Mouse (Mus musculus) retina, postnatal 1 day (tissue): Measurements from ENCODE around the gene Arpc1b.
A peak's percentile ranks its signal among the peaks of the same experiment; 100 is the strongest.
"Not testable (repeated sequence)": the region's sequence is repeated elsewhere in the genome, so short reads cannot be mapped to it uniquely, and the experiment has no call there.

Experiments used
- DNase-seq: peaks from one replicate; pipeline ENCODE4 v3.0.0-alpha.2; 2012

Arpc1b gene

DNA sequence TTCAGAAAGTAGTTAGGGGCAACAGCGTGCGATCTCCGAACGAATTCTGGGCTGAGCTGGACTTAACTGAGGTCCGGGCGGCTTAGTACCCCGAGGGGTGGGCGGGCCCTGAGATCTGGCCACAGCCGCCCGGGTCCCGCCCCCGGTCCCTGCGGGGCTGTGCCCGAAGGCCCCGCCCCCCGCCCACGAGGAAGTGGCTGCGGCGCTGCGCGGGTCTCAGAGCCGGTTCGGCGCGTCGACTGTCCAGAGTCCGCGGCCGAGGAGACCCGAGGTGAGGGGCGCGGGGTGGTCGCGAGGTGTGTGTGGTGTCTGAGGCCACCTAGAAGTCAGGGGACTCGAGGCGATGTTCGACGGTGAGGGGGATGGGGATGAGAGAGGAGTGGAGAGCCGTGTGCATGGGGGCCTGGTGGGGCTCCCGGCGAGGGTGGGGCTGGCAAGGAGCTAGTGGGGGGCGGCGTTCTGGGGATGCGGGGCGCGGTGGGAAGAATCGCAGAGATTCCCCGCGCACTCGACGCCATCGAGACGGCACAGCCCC lies at the start of gene Arpc1b:
Arpc1b (plus strand) TSS at position 145 of the 535 bp plus-strand sequence.
- peak; percentile 75 for DNase-seq

- DNase-seq = no peak
Observed at GRCm38 (mm10) chr5:145064765-145065340, 49.2 kb upstream of the Arpc1b start.

- DNase-seq = no peak
Observed at GRCm38 (mm10) chr5:145068863-145069262, 45.2 kb upstream of the Arpc1b start.

DNA sequence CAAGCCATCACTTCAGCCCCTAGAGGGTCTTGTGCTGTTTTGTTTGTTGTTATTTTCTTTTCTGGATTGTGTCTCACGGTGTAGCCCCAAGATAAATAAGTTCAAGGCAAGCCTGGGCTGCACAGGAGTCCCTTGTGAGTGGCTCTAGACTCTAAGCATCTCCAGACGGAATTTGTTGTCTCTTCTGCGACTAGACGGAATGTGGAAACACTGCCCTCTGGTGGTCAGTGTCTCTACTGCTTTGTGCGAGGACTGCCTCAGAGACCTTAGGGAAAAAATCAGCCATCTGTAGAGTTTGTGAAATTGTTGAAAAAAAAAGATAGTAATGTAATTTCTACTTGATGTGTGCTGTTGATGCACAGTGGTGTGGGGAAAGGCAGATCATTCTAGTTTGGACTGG lies 44.3 kb upstream of the Arpc1b start:
- DNase-seq = peak; percentile 83

- peak; percentile 55 for DNase-seq
Observed at GRCm38 (mm10) chr5:145071342-145071741, 42.7 kb upstream of the Arpc1b start.

GRCm38 (mm10) chr5:145075081-145075480 lies 38.9 kb upstream of the Arpc1b start:
- no peak for DNase-seq

- DNase-seq = no peak
Observed at GRCm38 (mm10) chr5:145081866-145082613, 32.0 kb upstream of the Arpc1b start.

- not testable (repeated sequence) for DNase-seq
Observed at GRCm38 (mm10) chr5:145083201-145083600, 30.8 kb upstream of the Arpc1b start.

DNA sequence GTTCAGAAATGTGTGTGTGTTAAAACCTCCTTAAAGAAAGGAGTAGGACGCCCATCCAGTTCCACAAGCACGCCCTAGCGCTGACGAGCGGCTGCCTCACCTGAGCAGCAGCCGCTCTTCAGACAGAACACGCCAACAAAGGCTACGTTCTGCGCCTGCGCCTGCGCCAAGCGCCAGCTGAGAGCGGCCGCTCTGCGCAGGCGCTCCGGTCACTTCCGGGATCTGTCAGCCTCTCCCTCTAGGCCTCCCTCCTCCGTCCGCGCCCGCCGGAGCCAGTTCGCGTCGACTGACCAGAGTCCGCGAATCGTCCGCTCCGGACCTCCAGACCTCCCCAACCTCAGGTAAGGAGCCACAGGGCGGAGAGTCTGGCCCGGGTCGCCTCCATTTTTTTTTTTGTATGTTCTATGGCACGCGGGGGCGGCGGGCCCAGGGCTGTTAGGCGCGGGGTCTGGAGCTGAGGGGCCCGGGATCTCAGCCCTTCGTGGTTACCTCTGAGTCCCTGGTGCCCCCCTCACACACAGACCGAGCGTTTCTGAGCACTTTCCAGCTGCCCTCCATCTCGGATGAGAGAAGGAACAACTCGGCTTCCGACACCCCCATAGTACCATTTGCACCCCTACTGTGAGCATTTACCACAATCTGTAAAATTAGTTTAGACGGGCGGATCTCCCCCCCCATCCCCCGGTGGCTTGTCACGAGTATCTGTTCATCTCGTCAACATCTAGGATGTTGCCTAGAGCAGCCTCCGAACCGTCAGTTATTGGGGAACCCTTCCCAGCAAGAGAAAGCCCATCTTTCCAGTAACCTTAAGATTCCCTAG lies 30.2 kb upstream of the Arpc1b start, which contains the start of the genes Arpc1a and Kpna7:
Arpc1a (plus strand) TSS at position 199 of the 820 bp plus-strand sequence.
Kpna7 (minus strand) TSS at position 399 of the 820 bp plus-strand sequence.
- DNase-seq = peak; percentile 96

GRCm38 (mm10) chr5:145084822-145085221 lies 29.2 kb upstream of the Arpc1b start:
- no peak for DNase-seq

DNA sequence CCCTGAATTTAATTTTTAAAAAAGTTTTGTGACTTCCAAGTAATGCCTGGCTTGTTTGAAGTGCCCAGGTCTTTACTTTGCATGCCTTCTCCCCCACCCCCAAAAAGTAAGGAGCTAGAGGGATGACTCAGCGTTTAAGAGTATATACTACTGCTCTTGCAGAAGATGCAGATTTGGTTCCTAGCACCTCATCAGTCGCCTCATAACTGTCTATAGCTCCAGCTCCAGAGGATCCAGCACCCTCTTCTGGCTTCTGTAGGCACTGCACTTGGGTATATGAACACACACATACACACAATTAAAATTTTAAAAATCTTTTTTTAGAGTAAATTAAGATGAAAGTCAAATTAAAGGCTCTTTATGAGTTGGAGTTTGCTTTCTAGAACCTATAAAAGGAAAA lies 25.8 kb upstream of the Arpc1b start:
- DNase-seq = no peak

- DNase-seq = no peak
Observed at GRCm38 (mm10) chr5:145089878-145090277, 24.1 kb upstream of the Arpc1b start.

DNA sequence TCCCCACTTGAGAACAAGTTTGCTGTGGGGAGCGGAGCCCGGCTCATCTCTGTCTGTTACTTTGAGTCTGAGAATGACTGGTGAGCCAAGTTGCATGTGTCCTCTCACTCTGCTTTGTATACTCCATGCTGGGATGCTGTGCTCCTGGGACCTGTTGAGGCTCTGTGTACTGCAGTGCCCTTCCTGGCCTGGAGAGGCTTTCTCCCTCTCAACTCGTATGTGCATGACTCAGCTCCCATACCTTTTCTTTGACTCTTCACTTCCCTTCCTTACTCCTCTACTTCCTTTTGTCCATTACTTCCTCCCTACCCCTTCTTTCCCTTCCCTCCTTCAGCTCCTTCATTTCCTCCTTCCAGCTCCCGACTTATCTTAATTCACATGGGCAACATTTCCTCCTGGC lies 17.8 kb upstream of the Arpc1b start:
- no peak for DNase-seq

DNA sequence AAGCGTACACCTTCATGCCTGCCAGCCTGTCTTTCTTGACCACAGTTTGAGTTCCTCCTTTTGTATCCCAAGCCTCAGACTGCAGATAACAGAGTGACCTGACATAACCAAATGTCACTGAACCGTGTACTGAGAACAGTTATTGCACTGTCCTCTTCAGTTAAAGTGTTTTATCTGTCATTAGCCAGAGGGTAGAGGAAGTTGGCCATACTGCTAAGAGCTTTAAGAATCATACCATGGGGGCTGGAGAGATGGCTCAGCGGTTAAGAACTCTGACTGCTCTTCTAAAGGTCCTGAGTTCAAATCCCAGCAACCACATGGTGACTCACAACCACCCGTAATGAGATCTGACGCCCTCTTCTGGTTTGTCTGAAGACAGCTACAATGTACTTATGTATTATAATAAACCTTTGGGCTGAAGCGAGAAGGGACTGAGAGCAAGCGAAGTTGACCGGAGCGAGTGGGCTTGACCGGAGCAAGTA lies 15.6 kb upstream of the Arpc1b start:
- DNase-seq = no peak

DNA sequence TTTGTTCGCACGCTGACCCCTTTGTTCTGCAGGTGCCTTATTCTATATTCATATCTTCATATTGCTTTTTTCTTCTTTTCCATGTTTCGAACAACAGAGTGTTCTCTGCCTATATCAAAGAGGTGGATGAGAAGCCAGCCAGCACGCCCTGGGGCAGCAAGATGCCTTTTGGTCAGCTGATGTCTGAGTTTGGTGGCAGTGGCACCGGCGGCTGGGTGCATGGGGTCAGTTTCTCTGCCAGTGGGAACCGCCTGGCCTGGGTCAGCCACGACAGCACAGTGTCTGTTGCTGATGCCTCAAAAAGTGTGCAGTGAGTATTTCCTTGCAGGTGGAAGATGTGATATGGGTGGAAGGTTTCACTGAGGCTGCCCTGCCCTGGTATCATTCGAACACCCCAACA lies 13.1 kb upstream of the Arpc1b start:
- DNase-seq = no peak

DNA sequence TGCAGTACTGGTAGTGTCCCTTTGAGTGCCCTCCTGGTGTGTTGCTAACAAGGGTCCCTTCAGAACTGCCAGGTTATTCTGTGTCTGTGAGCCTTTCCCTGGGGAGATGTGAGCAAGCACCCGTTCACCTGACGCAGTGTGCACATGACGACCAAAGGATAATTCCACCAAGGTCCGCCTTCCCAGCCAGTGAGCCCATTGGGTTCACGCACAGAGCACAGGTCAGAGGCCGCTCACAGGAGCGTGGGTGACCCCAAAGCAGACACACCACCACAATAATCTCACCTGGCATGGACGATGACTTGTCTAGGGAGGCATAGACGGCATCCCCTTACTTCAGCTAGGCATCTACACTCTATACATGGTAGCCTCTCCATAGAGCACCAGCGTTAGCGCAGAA lies 12.6 kb upstream of the Arpc1b start:
- DNase-seq = not testable (repeated sequence)

DNA sequence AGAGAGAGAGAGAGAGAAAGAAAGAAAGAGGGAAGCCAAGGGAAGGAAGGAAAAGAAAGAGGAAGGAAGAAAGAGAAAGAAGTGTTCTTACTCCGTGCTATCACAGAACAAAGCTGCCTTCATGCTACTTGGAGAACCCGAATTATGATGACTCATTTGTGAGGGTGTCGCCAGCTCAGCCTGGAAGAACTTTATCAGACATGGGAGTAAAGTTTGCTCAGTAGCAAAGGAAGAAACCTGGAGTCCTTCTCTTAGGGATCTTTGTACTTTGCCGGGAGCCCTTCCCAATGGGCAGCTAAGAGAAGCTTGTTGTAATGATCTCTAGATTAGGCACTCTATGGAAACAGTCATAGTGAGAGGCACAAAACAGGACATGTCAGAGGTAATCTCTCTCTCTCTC lies 11.3 kb upstream of the Arpc1b start:
- DNase-seq = no peak

DNA sequence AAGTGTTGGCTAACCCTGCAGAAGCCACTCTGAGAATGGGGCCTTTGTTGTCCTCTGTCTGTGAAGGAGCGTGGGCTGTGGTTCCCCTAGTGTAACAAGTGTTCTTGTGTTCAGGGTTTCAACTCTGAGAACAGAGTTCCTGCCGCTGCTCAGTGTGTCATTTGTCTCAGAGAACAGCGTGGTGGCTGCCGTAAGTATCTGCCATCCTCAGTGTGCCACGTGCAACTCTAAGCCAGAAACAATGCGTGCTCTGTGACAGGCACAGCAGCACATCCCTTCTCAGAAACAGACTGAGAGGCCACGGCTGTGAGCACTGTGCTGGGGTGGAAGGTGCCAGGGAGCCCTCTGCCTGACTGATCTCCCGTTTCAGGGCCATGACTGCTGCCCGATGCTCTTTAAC lies 9.7 kb upstream of the Arpc1b start:
- no peak for DNase-seq

- no peak for DNase-seq
Observed at GRCm38 (mm10) chr5:145105694-145106275, 8.2 kb upstream of the Arpc1b start.

DNA sequence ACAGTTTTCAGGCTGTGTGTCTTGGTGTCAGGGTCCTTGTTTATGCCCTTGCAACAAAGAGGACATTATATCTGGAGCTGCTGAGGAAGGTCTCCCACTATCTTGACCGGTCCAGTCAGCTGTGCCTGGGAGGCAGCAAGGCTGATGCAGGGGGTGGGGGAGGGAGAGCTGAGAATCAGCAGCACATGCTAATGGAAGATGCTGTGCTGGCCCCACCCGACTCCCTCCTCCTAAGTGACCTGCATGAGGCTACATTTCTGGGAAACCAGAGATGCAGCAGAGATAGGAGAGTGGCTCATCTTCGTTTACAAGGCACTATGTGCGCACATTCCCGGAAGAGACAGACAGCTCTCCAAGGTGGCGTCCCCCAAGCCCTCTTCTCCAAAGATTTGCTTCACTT lies 3.6 kb upstream of the Arpc1b start:
- DNase-seq = no peak

GRCm38 (mm10) chr5:145112566-145112965 lies 1.4 kb upstream of the Arpc1b start:
- DNase-seq = no peak

DNA sequence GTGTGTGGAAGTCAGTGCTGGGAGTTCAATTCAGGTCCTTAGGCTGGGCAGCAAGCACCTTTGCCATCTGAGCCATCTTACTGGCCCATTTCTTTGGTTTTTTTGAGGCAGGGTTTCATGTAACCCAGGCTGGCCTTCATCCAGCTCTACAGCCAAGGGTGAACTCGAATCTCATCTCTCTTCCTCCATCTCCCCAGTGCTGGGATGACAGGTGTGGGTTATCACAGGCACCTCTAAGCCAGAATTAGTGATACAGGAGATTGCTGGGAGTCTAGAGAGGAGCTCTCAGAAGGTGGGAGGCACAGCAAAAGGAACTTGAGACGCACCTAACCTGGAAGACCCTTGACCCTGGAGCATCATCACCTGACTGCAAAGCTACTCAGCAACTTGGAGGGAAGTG lies 599 bp upstream of the Arpc1b start:
- DNase-seq = no peak
